Mouse (Mus musculus): ENCODE data around the gene Zfp553.
A peak's percentile ranks its signal among the peaks of the same experiment; 100 is the strongest.

Gene Zfp553

GRCm38 (mm10) chr7:127211014-127211745, 21.7 kb upstream of the Zfp553 start:
- no peak for DNase-seq (ENCODE audit: low spot score in 2 of 2)

GRCm38 (mm10) chr7:127212432-127213250, 20.2 kb upstream of the Zfp553 start:
- no peak for DNase-seq (ENCODE audit: low spot score in 2 of 2)

GRCm38 (mm10) chr7:127213485-127213884, 19.4 kb upstream of the Zfp553 start:
- DNase-seq (ENCODE audit: low spot score in 2 of 2), result no peak

- DNase-seq (ENCODE audit: low spot score in 2 of 2), result no peak
These were observed 18.9 kb upstream of the Zfp553 start for GRCm38 (mm10) chr7:127213930-127214329.

- DNase-seq (ENCODE audit: low spot score in 2 of 2), result no peak
These were observed 18.3 kb upstream of the Zfp553 start for GRCm38 (mm10) chr7:127214521-127214920.

- DNase-seq (ENCODE audit: low spot score in 2 of 2), result no peak
These were observed 17.6 kb upstream of the Zfp553 start for GRCm38 (mm10) chr7:127214981-127215871.

GRCm38 (mm10) chr7:127216307-127216706, 16.6 kb upstream of the Zfp553 start:
- no peak for DNase-seq (ENCODE audit: low spot score in 2 of 2)

- DNase-seq (ENCODE audit: low spot score in 2 of 2), result no peak
These were observed 15.4 kb upstream of the Zfp553 start for GRCm38 (mm10) chr7:127217475-127217874.

GRCm38 (mm10) chr7:127217901-127218642, 14.8 kb upstream of the Zfp553 start:
- no peak for DNase-seq (ENCODE audit: low spot score in 2 of 2)

- no peak for DNase-seq (ENCODE audit: low spot score in 2 of 2)
These were observed 14.2 kb upstream of the Zfp553 start for GRCm38 (mm10) chr7:127218670-127219069.

- no peak for DNase-seq (ENCODE audit: low spot score in 2 of 2)
These were observed 12.4 kb upstream of the Zfp553 start for GRCm38 (mm10) chr7:127220440-127220839.

GRCm38 (mm10) chr7:127223106-127223505, 9.8 kb upstream of the Zfp553 start:
- DNase-seq (ENCODE audit: low spot score in 2 of 2), result no peak

GRCm38 (mm10) chr7:127223515-127224478, 9.1 kb upstream of the Zfp553 start:
- no peak for DNase-seq (ENCODE audit: low spot score in 2 of 2)

- DNase-seq (ENCODE audit: low spot score in 2 of 2), result no peak
These were observed 8.2 kb upstream of the Zfp553 start for GRCm38 (mm10) chr7:127224616-127225015.

- DNase-seq (ENCODE audit: low spot score in 2 of 2), result no peak
These were observed 7.5 kb upstream of the Zfp553 start for GRCm38 (mm10) chr7:127225147-127225995.

GRCm38 (mm10) chr7:127228615-127229303, 4.1 kb upstream of the Zfp553 start:
- DNase-seq (ENCODE audit: low spot score in 2 of 2), result peak; percentile 56 to 60

- DNase-seq (ENCODE audit: low spot score in 2 of 2), result no peak
These were observed 1.5 kb upstream of the Zfp553 start for GRCm38 (mm10) chr7:127231376-127231775.

- no peak for DNase-seq (ENCODE audit: low spot score in 2 of 2)
These were observed 837 bp upstream of the Zfp553 start for GRCm38 (mm10) chr7:127231826-127232621.

Measured in right cerebral cortex, postnatal 36 days (tissue).